Mouse (Mus musculus): ENCODE measurements around the gene Gm49378.
A peak's percentile ranks its signal among the peaks of the same experiment; 100 is the strongest.

Gene Gm49378

GRCm38 (mm10) chr14:55634874-55635522 is 2.7 kb downstream of the Gm49378 start:
- peak; percentile 27; the same call in 1 of the 2 replicates for ATAC-seq (ENCODE audit: insufficient number of reproducible peaks, low FRiP score, low TSS enrichment)

GRCm38 (mm10) chr14:55629312-55629711 is 8.4 kb downstream of the Gm49378 start:
- no peak for ATAC-seq (ENCODE audit: insufficient number of reproducible peaks, low FRiP score, low TSS enrichment)

GRCm38 (mm10) chr14:55628077-55628827 is 9.4 kb downstream of the Gm49378 start:
- ATAC-seq (ENCODE audit: insufficient number of reproducible peaks, low FRiP score, low TSS enrichment), result no peak

GRCm38 (mm10) chr14:55618486-55619195 is 19.1 kb downstream of the Gm49378 start:
- ATAC-seq (ENCODE audit: insufficient number of reproducible peaks, low FRiP score, low TSS enrichment), result no peak

GRCm38 (mm10) chr14:55617822-55618221 is 19.9 kb downstream of the Gm49378 start, which contains the start of gene Rec8:
Gene Rec8, plus strand, starts transcription at chr14:55618037.
- peak; percentile 96 for ATAC-seq (ENCODE audit: insufficient number of reproducible peaks, low FRiP score, low TSS enrichment)

GRCm38 (mm10) chr14:55616844-55617243 is 20.9 kb downstream of the Gm49378 start:
- ATAC-seq (ENCODE audit: insufficient number of reproducible peaks, low FRiP score, low TSS enrichment), result no peak

- no peak for ATAC-seq (ENCODE audit: insufficient number of reproducible peaks, low FRiP score, low TSS enrichment)
Observed at GRCm38 (mm10) chr14:55615876-55616275, 21.8 kb downstream of the Gm49378 start.

- ATAC-seq (ENCODE audit: insufficient number of reproducible peaks, low FRiP score, low TSS enrichment), result no peak
Observed at GRCm38 (mm10) chr14:55614565-55615178, 23.0 kb downstream of the Gm49378 start.

GRCm38 (mm10) chr14:55613346-55613745 is 24.3 kb downstream of the Gm49378 start:
- no peak for ATAC-seq (ENCODE audit: insufficient number of reproducible peaks, low FRiP score, low TSS enrichment)

GRCm38 (mm10) chr14:55608339-55608738 is 29.4 kb downstream of the Gm49378 start:
- no peak for ATAC-seq (ENCODE audit: insufficient number of reproducible peaks, low FRiP score, low TSS enrichment)

- no peak for ATAC-seq (ENCODE audit: insufficient number of reproducible peaks, low FRiP score, low TSS enrichment)
Observed at GRCm38 (mm10) chr14:55605743-55606459, 31.8 kb downstream of the Gm49378 start.

GRCm38 (mm10) chr14:55604823-55605222 is 32.9 kb downstream of the Gm49378 start:
- ATAC-seq (ENCODE audit: insufficient number of reproducible peaks, low FRiP score, low TSS enrichment), result no peak

- ATAC-seq (ENCODE audit: insufficient number of reproducible peaks, low FRiP score, low TSS enrichment), result peak; percentile 93
Observed at GRCm38 (mm10) chr14:55603633-55604576, 33.8 kb downstream of the Gm49378 start.

- no peak for ATAC-seq (ENCODE audit: insufficient number of reproducible peaks, low FRiP score, low TSS enrichment)
Observed at GRCm38 (mm10) chr14:55603271-55603632, 34.4 kb downstream of the Gm49378 start, which contains the start of gene Irf9. Gene Irf9, plus strand, starts transcription at chr14:55603571.

- no peak for ATAC-seq (ENCODE audit: insufficient number of reproducible peaks, low FRiP score, low TSS enrichment)
Observed at GRCm38 (mm10) chr14:55598521-55599390, 38.9 kb downstream of the Gm49378 start.

GRCm38 (mm10) chr14:55596036-55596690 is 41.5 kb downstream of the Gm49378 start:
- ATAC-seq (ENCODE audit: insufficient number of reproducible peaks, low FRiP score, low TSS enrichment), result no peak

GRCm38 (mm10) chr14:55592226-55592625 is 45.5 kb downstream of the Gm49378 start:
- ATAC-seq (ENCODE audit: insufficient number of reproducible peaks, low FRiP score, low TSS enrichment), result no peak

Measured in cerebellum, adult (tissue).